Mouse (Mus musculus) lung, embryonic 14.5 days (tissue): ENCODE measurements around the gene Telo2. TPM values are rescaled to one million over a fixed set of nuclear protein-coding genes. Genes with fewer than 3 reads are reported as not detected.

Source experiments
- ATAC-seq: fragments of 200-750 bp; cut with Nextera tagmentation; 2 replicates; pipeline ENCODE4 v1.8.0; 2017; ENCODE audit warnings: mild to moderate bottlenecking, moderate TSS enrichment, moderate library complexity; ENCODE audit not compliant: insufficient read depth
- DNase-seq: peaks from one replicate; pipeline ENCODE4 v3.0.0-alpha.2; 2015
- H3K27ac ChIP-seq: fragments of 300-500 bp; sonication (generic); 2 replicates; pipeline ENCODE4 v1.5.1; 2014; ENCODE audit warnings: low read depth, mild to moderate bottlenecking, moderate library complexity
- H3K27me3 ChIP-seq: fragments of 300-500 bp; sonication (generic); 2 replicates; pipeline ENCODE4 v1.6.1; 2014; ENCODE audit warnings: low read length, control low read depth; ENCODE audit not compliant: insufficient read depth
- H3K36me3 ChIP-seq: fragments of 300-500 bp; sonication (generic); 2 replicates; pipeline ENCODE4 v1.6.1; 2014; ENCODE audit warnings: control low read depth; ENCODE audit not compliant: insufficient read depth
- H3K4me1 ChIP-seq: fragments of 300-500 bp; sonication (generic); 2 replicates; pipeline ENCODE4 v1.6.1; 2014; ENCODE audit warnings: antibody characterized with exemption, control low read depth; ENCODE audit not compliant: insufficient read depth
- H3K4me2 ChIP-seq: fragments of 300-500 bp; sonication (generic); 2 replicates; pipeline ENCODE4 v1.6.1; 2014; ENCODE audit warnings: mild to moderate bottlenecking
- H3K4me3 ChIP-seq: fragments of 300-500 bp; sonication (generic); 2 replicates; pipeline ENCODE4 v1.5.1; 2014; ENCODE audit warnings: low read depth, low read length
- H3K9ac ChIP-seq: fragments of 300-500 bp; sonication (generic); 2 replicates; pipeline ENCODE4 v1.6.1; 2014
- H3K9me3 ChIP-seq: fragments of 300-500 bp; sonication (generic); 2 replicates; pipeline ENCODE4 v1.6.1; 2016; ENCODE audit warnings: low read depth, low read length, control low read depth
- CTCF ChIP-seq: IDR thresholded peaks from 2 replicates; pipeline ENCODE4 v1.5.1; 2016; ENCODE audit warnings: antibody characterized with exemption, low read depth
- WGBS: fragments of 180-500 bp; shearing (Covaris S2); extraction: QIAGEN DNeasy Blood & Tissue Kit; methylation state at CpG from one replicate; pipeline ENCODE4 v1.1.7; 2014; 5-methylcytosine and 5-hydroxymethylcytosine counted together
- polyA plus RNA-seq: library from polyadenylated mRNA; unstranded; fragments of >200 nt; fragmentation: Nextera tagmentation; extraction: Ambion mirVana; gene quantifications from 2 replicates; pipeline ENCODE4 v1.2.1, GENCODE M21; 2014

The Telo2 gene
- polyA plus RNA-seq, 1 experiment from 2014 or later = 46.5 TPM

DNA sequence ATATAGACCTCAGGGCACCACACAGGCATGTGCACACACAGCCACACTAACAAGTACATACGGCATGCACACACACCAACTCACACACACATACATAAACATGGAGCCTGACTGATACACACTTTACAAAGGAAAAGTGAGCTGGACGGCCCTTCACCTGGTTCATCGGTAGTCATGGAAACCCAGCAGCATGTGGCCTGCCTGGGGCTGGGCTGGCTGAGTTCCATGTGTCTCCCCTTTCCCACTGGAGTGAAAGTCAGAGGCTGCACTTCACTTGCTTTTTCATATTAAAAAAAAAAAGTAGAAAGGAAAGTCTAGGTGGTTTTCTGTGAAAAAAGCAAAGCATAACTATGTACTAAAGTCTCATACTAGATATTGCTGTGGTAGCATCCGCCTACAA, 52.5 kb downstream of the Telo2 start:
- no peak for TF ChIP-seq CTCF
- ATAC-seq (no peak), DNase-seq (no peak)
- H3K4me1 ChIP-seq = peaks cover 7% of the 10 kb centered on the region; the same call in 1 of the 2 replicates
- peaks cover 67% of the 10 kb centered on the region for H3K36me3 ChIP-seq
- H3K9me3 ChIP-seq = no peaks in the 10 kb centered on the region
- H3K27me3 ChIP-seq = no peaks in the 10 kb centered on the region
- no peak overlapping the region for H3K27ac ChIP-seq
- WGBS = 81% methylated on average over 4 of the region's 4 CpGs
- no peak overlapping the region for H3K9ac ChIP-seq
- H3K4me2 ChIP-seq = no peak overlapping the region
- H3K4me3 ChIP-seq = no peak overlapping the region

DNA sequence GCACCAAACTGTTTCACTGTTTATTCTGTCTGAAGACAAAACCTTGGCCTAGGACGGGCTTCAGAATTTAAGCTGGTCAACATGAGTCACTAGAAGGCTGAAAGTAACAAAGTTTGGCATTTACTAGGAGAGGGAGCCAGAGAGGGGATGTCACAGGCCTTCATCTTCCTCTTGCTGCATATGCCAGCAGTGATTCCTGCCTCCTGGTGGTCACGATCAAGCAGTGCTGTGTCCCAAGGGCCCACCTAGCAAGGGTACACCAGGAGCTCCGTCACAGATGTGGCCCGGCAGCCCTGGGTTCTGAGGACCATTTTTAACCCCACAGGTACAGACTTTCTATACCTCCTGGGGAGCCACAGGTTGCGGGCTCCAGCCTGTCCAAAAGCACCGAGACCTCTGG, 58.7 kb downstream of the Telo2 start:
- Histone ChIP-seq H3K4me1 (no peaks in the 10 kb centered on the region), H3K9me3 (no peaks in the 10 kb centered on the region), H3K4me3 (no peak overlapping the region), H3K4me2 (no peak overlapping the region), H3K9ac (no peak overlapping the region), H3K27ac (no peak overlapping the region), H3K36me3 (peaks cover 78% of the 10 kb centered on the region), H3K27me3 (no peaks in the 10 kb centered on the region)
- TF ChIP-seq CTCF = peak; percentile 35
- ATAC-seq (no peak), DNase-seq (no peak)
- WGBS = 83% methylated on average over 6 of the region's 6 CpGs

DNA sequence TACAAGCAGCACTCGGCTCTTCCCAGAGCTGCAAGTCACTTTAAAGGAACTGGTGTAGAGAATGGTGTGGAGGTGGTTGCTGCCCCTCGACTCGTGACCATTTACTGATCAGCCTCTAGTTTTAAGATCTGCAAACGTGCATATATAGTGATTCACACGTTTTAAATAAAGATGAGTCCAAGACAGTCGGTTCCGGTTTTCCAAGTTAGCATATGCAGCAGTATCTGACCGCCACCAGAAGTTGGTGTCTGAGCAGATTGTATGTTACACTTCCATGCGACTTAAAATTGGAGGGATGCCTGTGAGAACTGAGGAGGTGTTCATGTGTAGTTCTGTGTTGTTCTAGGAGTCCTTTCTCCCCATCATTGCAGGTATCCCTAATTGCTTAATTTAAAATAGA, 62.5 kb downstream of the Telo2 start:
- Histone ChIP-seq H3K9ac (no peak overlapping the region), H3K9me3 (no peaks in the 10 kb centered on the region), H3K4me2 (no peak overlapping the region), H3K27ac (no peak overlapping the region), H3K4me1 (no peaks in the 10 kb centered on the region), H3K36me3 (peaks cover 66% of the 10 kb centered on the region), H3K27me3 (no peaks in the 10 kb centered on the region), H3K4me3 (no peak overlapping the region)
- ATAC-seq (no peak), DNase-seq (no peak)
- 82% methylated on average over 9 of the region's 9 CpGs for WGBS
- no peak for TF ChIP-seq CTCF

Other genes starting within 250 kb of the Telo2 start
- gene Igfals, start 250.0 kb downstream of the Telo2 start, polyA plus RNA-seq = 0.93 and 1.1 TPM in 2 replicates
- gene Nubp2, start 229.6 kb downstream of the Telo2 start, polyA plus RNA-seq = 53.0 and 56.5 TPM in 2 replicates
- gene Spsb3, start 229.3 kb downstream of the Telo2 start, polyA plus RNA-seq = 34.8 and 37.2 TPM in 2 replicates
- gene Eme2, start 220.9 kb downstream of the Telo2 start, polyA plus RNA-seq = 21.2 and 23.3 TPM in 2 replicates
- 92.1 and 93.7 TPM in 2 replicates for gene Mrps34, start 220.9 kb downstream of the Telo2 start, polyA plus RNA-seq
- gene Nme3, start 219.5 kb downstream of the Telo2 start, polyA plus RNA-seq = 65.1 and 77.1 TPM in 2 replicates
- 32.1 and 34.2 TPM in 2 replicates for gene Mapk8ip3, start 179.0 kb downstream of the Telo2 start, polyA plus RNA-seq
- 140 and 142 TPM in 2 replicates for gene Jpt2, start 155.3 kb downstream of the Telo2 start, polyA plus RNA-seq
- 8.7 and 9.8 TPM in 2 replicates for gene Cramp1l, start 100.2 kb downstream of the Telo2 start, polyA plus RNA-seq
- 16.9 and 18.0 TPM in 2 replicates for gene Ift140, start 99.9 kb downstream of the Telo2 start, polyA plus RNA-seq
- gene Tmem204, start 32.4 kb downstream of the Telo2 start, polyA plus RNA-seq = 65.2 and 67.1 TPM in 2 replicates
- gene Ptx4, start 4.8 kb upstream of the Telo2 start, polyA plus RNA-seq = not detected in 2 replicates
- gene Clcn7, start 17.4 kb upstream of the Telo2 start, polyA plus RNA-seq = 22.3 and 23.1 TPM in 2 replicates
- gene Ccdc154, start 46.5 kb upstream of the Telo2 start, polyA plus RNA-seq = 0.24 and 0.28 TPM in 2 replicates
- gene Gm38655, start 59.5 kb upstream of the Telo2 start, polyA plus RNA-seq = 3.6 and 3.7 TPM in 2 replicates
- 28.5 and 29.2 TPM in 2 replicates for gene BC003965, start 68.6 kb upstream of the Telo2 start, polyA plus RNA-seq
- gene Unkl, start 72.4 kb upstream of the Telo2 start, polyA plus RNA-seq = 5.8 TPM in 2 replicates
- 36.2 and 38.3 TPM in 2 replicates for gene Gnptg, start 124.2 kb upstream of the Telo2 start, polyA plus RNA-seq
- gene Tsr3, start 124.2 kb upstream of the Telo2 start, polyA plus RNA-seq = 46.4 and 46.8 TPM in 2 replicates
- 0.46 and 0.93 TPM in 2 replicates for gene Baiap3, start 140.4 kb upstream of the Telo2 start, polyA plus RNA-seq
- 756 and 759 TPM in 2 replicates for gene Ube2i, start 158.7 kb upstream of the Telo2 start, polyA plus RNA-seq
- gene Prss34, start 182.4 kb upstream of the Telo2 start, polyA plus RNA-seq = 0.45 and 0.72 TPM in 2 replicates
- gene Prss28, start 192.7 kb upstream of the Telo2 start, polyA plus RNA-seq = not detected in 2 replicates
- gene Prss29, start 202.7 kb upstream of the Telo2 start, polyA plus RNA-seq = not detected in 2 replicates
- gene Tpsab1, start 229.6 kb upstream of the Telo2 start, polyA plus RNA-seq = not detected in 2 replicates